Mouse (Mus musculus): ENCODE measurements around the gene Dchs2. TPM values are rescaled to one million over a fixed set of nuclear protein-coding genes. Genes with fewer than 3 reads are reported as not detected.

The Dchs2 gene
- total RNA-seq, 2 experiments from 2014 or later, result 2.2 to 4.7 TPM

- DNase-seq (ENCODE audit: low spot score in 2 of 2), result no peak
- intact Hi-C loops (cut with DNase I), result no loop called here
These were observed 19.7 kb downstream of the Dchs2 start for GRCm38 (mm10) chr3:83147273-83148054.

- no peak for DNase-seq (ENCODE audit: low spot score in 2 of 2)
- intact Hi-C loops (cut with DNase I), result no loop called here
These were observed 20.3 kb downstream of the Dchs2 start for GRCm38 (mm10) chr3:83148055-83148447.

- intact Hi-C loops (cut with DNase I), result no loop called here
These were observed 20.8 kb downstream of the Dchs2 start for GRCm38 (mm10) chr3:83148508-83148907.

GRCm38 (mm10) chr3:83155600-83155999, 27.9 kb downstream of the Dchs2 start:
- intact Hi-C loops (cut with DNase I), result no loop called here
- no peak for DNase-seq (ENCODE audit: low spot score in 2 of 2)

More at GRCm38 (mm10) chr3:83148508-83148907, 20.8 kb downstream of the Dchs2 start:
- no peak for DNase-seq (ENCODE audit: low spot score in 2 of 2)

- intact Hi-C loops (cut with DNase I), result no loop called here
- no peak for DNase-seq (ENCODE audit: low spot score in 2 of 2)
These were observed 28.4 kb downstream of the Dchs2 start for GRCm38 (mm10) chr3:83156165-83156564.

GRCm38 (mm10) chr3:83161542-83162231, 33.9 kb downstream of the Dchs2 start:
- no peak for DNase-seq (ENCODE audit: low spot score in 2 of 2)
- intact Hi-C loops (cut with DNase I), result no loop called here

- intact Hi-C loops (cut with DNase I), result no loop called here
These were observed 35.9 kb downstream of the Dchs2 start for GRCm38 (mm10) chr3:83163676-83164075.

GRCm38 (mm10) chr3:83185527-83185926, 57.8 kb downstream of the Dchs2 start:
- intact Hi-C loops (cut with DNase I), result no loop called here
- DNase-seq (ENCODE audit: low spot score in 2 of 2), result no peak

More at GRCm38 (mm10) chr3:83163676-83164075, 35.9 kb downstream of the Dchs2 start:
- DNase-seq (ENCODE audit: low spot score in 2 of 2), result no peak

- no peak for DNase-seq (ENCODE audit: low spot score in 2 of 2)
- intact Hi-C loops (cut with DNase I), result no loop called here
These were observed 63.5 kb downstream of the Dchs2 start for GRCm38 (mm10) chr3:83191271-83191670.

GRCm38 (mm10) chr3:83192401-83192800, 64.7 kb downstream of the Dchs2 start:
- intact Hi-C loops (cut with DNase I), result no loop called here
- no peak for DNase-seq (ENCODE audit: low spot score in 2 of 2)

- intact Hi-C loops (cut with DNase I), result no loop called here
- no peak for DNase-seq (ENCODE audit: low spot score in 2 of 2)
These were observed 67.2 kb downstream of the Dchs2 start for GRCm38 (mm10) chr3:83194911-83195310.

- DNase-seq (ENCODE audit: low spot score in 2 of 2), result no peak
- intact Hi-C loops (cut with DNase I), result no loop called here
These were observed 73.7 kb downstream of the Dchs2 start for GRCm38 (mm10) chr3:83201286-83201980.

GRCm38 (mm10) chr3:83205073-83205668, 77.4 kb downstream of the Dchs2 start:
- intact Hi-C loops (cut with DNase I), result no loop called here
- no peak for DNase-seq (ENCODE audit: low spot score in 2 of 2)

- DNase-seq (ENCODE audit: low spot score in 2 of 2), result no peak
- intact Hi-C loops (cut with DNase I), result no loop called here
These were observed 81.9 kb downstream of the Dchs2 start for GRCm38 (mm10) chr3:83209646-83210045.

GRCm38 (mm10) chr3:83210210-83210609, 82.5 kb downstream of the Dchs2 start:
- DNase-seq (ENCODE audit: low spot score in 2 of 2), result no peak
- intact Hi-C loops (cut with DNase I), result no loop called here

- DNase-seq (ENCODE audit: low spot score in 2 of 2), result no peak
- intact Hi-C loops (cut with DNase I), result no loop called here
These were observed 84.2 kb downstream of the Dchs2 start for GRCm38 (mm10) chr3:83211939-83212338.

GRCm38 (mm10) chr3:83212578-83212977, 84.8 kb downstream of the Dchs2 start:
- intact Hi-C loops (cut with DNase I), result no loop called here
- peak; percentile 28 to 51 for DNase-seq (ENCODE audit: low spot score in 2 of 2)

GRCm38 (mm10) chr3:83218059-83218458, 90.3 kb downstream of the Dchs2 start:
- intact Hi-C loops (cut with DNase I), result no loop called here
- peak in 1 of 2 experiments; percentile 7 for DNase-seq (ENCODE audit: low spot score in 2 of 2)

- intact Hi-C loops (cut with DNase I), result no loop called here
- peak in 1 of 2 experiments; percentile 88 for DNase-seq (ENCODE audit: low spot score in 2 of 2)
These were observed 92.4 kb downstream of the Dchs2 start for GRCm38 (mm10) chr3:83220101-83220500.

GRCm38 (mm10) chr3:83222125-83222524, 94.4 kb downstream of the Dchs2 start:
- DNase-seq (ENCODE audit: low spot score in 2 of 2), result peak; percentile 55 to 58
- intact Hi-C loops (cut with DNase I), result loop anchor here (2.0 kb wide), 1 partner anchor 111 kb away; no protein-coding TSS in a partner anchor

Data from left cerebral cortex, postnatal 25 days (tissue).